Mouse (Mus musculus) spleen, adult 2 months (tissue): ENCODE measurements around the gene Gm48552.

Source experiments
- CTCF ChIP-seq: fragments of 200-500 bp; IDR thresholded peaks from 2 replicates; pipeline ENCODE4 v1.5.1; 2011; ENCODE audit warnings: mild to moderate bottlenecking, inconsistent platforms; ENCODE audit not compliant: insufficient read depth, insufficient read length, insufficient replicate concordance; ENCODE audit errors: extremely low read depth
- POLR2A ChIP-seq: fragments of 200-500 bp; IDR thresholded peaks from 2 replicates; pipeline ENCODE4 v1.6.1; 2011; ENCODE audit warnings: low read depth, low read length, inconsistent platforms

DNA sequence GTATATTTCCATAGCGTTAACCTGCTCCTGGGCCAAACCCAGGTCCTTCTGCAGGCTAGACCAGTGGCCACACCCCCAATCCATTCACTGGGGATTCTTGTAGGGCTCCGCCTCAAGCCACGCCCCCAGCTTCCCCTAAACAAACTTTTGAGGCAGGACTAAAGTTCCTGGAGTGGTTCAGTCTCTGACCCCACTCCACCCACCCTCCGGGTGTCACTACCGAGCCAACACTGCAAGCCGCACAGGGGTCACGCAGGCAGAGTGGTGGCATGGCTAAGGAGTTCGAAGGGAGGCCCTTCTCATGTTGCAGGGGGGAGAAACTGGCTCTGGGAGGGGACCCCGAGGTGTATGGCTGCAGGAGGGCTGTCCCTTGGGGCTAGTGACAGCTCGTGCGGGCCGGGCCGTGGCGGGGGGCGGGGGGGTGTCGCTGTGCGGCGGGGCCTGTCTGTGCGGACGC lies 40.8 kb downstream of the Gm48552 start:
- TF ChIP-seq CTCF: no peak
- no peak; the same call in 1 of the 2 replicates for TF ChIP-seq POLR2A
